Mouse (Mus musculus) frontal cortex, postnatal 10 days (tissue): ENCODE measurements around the gene Brwd1.
"Not testable (repeated sequence)": the region's sequence is repeated elsewhere in the genome, so short reads cannot be mapped to it uniquely, and the experiment has no call there.

Source experiments
- DNase-seq, 2 experiments: peaks; one replicate each; pipeline ENCODE4 v3.0.0; 2022; ENCODE audit warnings: low spot score in 2 of 2, mixed read lengths in 1 of 2

Brwd1 gene

DNA sequence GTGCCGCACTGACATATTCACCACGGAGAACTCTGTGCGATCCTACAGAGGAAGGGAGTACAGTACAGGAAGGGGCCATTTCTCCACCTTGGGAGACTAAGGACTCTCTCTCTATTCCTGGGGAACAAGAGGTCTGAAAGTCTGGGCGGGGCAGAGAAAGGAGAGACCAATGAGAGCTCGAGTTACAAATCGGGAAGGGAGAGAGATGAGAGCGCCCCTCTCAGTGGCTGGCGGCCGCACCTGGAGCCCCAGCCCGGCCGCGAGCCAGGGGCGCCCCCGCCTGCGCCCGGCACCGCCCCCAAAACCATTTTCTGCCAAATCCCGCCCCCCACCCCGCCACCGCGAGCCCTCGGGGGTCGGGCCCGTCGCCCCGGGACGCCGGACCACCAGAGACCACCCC is 995 bp downstream of the Brwd1 start:
- DNase-seq, result peak; percentile 79 to 90

DNA sequence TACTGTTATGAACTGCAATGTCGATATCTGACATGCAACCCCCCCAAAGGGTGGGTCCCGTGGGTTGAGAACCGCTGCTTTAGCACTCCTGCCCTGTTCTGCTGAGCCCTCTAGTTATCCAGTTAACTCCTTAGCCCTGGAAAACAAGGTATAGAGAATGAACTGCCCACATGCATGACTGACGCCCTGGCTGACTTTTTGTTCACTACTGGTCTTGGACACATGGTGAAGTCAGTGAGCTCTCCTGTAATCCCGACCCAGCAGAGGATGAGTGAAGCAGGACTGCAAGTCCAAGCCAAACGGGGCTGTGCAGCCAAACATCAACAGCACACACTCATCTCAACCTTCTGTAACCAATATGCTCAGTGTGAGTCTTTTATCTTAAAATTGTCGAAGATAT is 1.8 kb downstream of the Brwd1 start:
- no peak for DNase-seq

DNA sequence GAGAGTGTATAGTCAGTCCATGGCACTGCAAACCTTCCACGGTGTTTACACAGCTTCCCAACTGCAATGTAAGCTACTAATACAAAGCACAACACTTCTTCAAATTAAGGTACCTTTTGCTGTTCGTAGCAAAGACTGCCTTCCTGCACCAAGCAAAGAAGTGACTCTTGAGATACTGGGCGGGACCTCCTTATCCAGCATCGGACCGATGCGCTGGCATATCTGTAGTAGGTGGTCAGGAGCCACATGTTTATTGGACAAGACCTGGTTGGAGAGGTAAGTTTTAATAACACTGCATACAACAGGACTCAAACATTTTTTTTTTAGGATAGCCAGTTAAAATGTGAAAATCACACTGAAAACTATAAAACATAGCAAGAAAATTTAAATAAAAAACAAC is 14.0 kb downstream of the Brwd1 start:
- DNase-seq, result no peak

DNA sequence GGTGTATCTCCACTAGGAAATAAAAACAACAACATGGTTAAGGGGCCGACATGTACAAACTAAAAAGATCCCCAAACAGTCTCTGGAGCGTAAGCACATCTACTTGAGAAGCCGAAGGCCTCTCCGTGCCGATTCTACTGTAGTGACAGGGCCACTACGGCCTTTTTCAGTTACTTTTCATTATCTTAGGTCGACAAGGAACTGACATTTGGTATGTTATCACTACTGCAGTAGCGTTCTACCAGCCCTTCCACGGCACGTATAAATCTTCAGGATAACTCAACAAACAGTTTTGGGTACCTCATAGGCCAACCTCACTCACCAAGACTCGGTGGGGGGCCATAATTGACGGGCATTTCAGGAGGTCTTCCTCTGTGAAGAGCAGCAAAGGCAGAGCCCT is 16.2 kb downstream of the Brwd1 start:
- no peak for DNase-seq

DNA sequence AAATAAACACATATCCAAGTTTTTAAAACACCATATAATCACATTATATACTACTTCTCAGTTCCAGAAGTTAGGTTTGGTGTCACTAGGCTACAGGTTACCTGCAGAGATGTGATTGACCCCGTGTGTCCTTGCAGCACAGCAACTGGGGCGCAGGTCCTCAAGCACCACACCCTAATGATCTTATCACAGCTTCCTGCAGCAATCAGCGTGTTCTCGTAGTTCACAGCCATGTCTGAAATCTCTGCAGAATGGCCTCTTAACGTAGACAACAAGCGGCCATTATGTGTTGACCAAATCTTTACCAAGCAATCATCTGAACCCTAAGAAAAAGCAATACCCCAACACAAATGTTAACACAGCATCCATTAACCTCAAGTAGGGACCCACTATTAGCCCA is 17.7 kb downstream of the Brwd1 start:
- no peak for DNase-seq

DNA sequence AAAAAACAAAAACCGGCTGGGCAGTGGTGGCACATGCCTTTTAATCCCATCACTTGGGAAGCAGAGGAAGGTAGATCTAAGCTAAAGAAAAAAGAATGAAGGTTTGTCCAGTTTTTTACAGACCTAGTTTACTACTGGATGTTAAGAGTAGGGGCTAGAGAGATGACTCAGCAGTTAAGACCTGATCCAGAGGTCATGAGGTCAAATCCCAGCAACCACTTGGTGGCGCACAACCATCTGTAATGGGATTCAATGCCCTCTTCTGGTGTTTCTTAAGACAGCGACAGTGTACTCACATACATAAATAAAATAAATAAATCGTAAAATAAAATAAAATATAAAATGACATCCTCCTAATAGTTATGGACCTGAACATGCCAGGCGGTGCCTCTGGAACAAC is 38.2 kb downstream of the Brwd1 start:
- no peak for DNase-seq

DNA sequence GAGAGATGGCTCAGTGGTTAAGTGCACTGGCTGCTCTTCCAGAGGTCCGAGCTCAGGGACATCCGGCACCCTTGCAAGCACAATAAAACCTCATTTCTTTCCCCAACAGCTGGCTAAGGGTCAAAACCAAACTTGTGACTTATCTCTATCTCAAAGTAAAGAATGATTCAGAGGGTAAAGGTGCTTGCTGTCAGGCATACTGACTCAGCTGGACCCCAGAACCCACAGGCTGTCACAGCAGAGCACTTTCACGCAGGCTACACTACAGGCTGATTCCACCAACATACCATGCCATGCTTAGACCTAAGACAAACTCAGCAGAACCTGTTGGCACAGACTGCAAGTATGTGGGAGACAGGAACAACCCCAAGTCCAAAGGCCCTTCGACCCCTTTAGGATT is 41.6 kb downstream of the Brwd1 start:
- DNase-seq, result no peak

DNA sequence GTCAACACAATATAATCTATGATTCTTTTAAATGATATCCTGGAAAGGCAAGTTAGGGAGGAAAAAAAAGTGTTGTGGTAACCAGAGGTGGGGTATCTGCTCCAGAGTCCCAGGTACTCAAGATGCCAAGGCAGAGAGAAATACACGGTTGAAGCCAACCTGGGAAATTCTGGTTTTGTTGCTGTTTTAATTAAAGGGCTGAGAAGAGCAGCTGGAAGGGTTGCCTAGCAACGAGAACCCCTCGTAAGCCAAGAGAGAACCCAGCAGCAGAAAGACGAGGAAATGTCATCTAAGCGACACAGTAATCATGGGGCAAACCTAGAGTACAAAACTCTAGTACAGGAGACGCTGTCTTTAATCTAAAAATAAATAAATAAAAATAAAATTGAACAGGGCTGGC is 42.8 kb downstream of the Brwd1 start:
- peak in 1 of 2 experiments; percentile 12 for DNase-seq

DNA sequence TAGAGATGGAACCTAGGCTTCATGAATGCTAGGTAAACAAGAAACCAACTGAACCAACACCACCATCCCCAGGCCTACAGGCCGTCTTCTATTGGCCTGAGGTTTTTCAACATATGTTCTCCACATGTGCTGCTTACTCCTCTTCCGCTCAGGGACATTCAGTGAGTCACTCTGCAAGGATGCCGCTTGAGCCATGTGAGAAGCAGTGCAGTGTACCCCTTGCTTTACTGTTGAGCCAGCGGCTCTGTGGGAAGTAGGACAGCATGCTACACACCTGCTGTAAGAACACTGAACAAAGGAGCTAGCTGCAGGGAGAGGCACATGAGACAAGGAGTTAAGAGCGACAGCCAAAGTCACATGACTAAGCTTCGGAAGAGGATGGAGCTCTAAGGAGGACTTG is 47.9 kb downstream of the Brwd1 start:
- DNase-seq, result peak in 1 of 2 experiments; percentile 9

DNA sequence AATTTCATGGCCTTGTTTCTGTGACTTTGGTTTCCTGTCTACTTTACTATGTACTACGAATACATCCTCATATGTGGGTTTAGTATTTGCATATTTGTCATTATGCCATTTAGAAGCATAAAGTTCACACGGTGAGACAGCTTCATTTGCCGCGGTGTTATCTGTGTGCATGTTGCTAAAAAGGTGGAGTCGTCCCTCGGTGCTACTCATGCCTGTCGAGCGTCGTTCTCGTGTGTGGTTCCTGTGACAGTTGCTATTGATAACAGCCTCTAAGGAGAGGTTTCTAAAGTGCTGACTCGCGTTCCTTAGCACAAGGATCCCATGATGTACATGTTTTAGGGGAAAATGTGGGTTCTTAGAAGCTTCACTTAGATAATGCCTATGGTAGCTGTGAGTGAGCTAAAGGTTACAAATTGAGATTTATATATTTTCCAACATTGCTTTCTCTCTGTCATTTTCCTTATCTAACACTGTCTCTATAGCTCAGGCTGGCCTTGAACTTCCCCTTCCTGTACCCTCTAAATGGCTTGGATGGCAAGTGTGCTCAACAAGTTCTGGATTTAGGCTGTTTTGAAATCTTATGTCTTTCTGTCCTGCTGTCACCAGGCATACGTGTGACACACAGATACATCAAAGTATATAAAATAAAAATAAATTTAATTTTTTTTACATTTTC is 49.8 kb downstream of the Brwd1 start:
- DNase-seq, result no peak

DNA sequence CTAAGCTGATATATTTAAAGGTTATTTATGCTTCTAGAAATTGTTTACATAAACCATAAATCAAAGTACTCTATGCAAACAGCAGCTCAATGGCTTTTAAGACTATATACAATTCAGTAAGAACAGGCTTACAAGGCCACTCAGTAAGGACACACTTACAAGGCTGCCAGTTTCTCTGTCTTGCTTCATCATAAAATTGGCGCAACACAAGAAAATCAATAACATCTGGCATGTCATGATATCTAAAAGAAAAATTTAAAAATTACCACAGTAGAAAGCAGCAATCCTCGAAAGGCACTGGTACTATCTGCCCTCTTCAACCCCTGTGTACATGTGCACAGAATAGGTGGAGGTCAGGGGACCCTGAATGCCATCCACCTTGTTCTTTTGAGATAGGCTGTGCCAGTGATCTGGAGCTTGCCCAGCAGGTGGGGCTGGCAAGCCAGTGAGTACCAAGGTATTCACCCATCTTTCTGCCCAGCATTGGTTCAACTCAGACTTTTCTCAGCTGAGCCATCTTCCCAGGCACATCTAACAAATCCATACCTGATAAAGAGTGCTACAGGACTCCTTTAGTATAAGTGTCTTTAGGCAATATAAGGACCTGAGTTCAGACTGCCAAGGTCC is 51.7 kb downstream of the Brwd1 start:
- no peak for DNase-seq

DNA sequence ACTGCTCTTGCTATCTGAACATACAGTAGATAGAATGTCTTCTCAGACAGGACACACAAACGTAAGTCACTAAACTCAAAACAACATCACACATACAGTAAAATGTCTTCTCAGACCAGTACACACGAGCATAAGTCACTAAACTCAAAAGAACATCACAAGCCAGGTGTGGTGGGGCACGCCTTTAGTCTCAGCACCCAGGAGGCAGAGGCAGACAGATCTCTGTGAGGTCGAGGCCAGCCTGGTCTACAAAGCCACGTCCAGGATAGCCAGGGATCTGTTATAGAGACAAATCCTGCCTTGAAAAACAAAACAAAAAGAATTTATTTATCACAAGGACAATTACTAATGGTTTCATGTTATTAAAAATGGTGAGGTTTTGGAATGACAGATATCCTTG is 56.1 kb downstream of the Brwd1 start:
- DNase-seq, result no peak

DNA sequence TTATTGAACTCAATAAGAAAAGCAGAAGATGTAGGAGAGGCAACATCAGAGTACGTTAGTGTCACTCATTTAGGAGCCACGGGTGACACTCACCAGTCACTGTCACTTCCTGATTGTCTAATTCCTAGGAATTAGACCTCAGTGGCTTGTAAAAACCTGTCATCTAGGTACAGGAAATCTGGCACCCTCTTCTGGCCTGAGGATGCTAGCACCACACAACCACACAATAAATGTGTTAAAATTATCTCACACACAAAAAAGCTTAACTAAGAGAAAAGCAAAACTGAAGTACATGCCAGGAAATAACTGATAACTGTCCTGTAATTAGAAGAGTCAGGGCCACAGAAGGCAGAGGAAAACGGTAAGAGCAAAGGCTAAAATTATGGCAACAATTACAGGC is 57.1 kb downstream of the Brwd1 start:
- no peak for DNase-seq

DNA sequence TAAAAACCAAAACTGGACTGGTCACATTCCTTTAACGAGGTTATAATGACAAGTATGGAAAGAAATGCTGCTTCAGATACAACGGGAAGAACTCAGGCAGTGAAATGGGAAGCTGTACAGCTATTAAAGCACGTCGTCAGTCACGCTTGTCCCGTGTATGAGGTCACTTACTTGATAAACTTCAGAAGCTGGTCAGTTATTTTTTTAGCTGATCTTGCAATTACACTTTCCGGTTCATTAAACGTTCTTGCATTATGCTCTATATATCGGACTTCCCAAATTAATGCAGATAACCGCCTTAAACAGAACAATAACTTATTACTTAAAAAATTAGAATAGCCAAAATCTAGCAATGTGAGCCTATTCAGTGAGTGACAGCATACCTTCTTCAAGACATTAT is 61.3 kb downstream of the Brwd1 start:
- no peak for DNase-seq

DNA sequence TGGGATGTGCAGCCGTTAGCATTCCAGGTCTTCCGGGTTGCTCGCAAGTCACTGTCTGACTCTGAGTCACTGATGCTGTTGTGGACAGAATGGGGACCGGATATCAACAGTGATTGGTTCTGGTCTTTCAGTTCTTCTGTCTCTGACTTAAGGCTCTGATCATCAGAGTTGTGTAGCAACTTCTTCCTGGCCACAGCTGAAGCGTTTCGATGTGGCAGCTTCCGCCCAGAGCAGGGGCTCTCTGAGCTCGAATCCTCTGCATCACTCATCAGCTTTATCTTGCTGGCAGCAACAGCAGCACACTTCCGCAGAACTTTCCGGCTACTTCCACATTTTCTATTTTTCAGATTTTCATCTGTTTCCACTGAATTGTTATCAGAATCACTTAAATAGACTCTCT is 73.2 kb downstream of the Brwd1 start:
- not testable (repeated sequence) for DNase-seq

DNA sequence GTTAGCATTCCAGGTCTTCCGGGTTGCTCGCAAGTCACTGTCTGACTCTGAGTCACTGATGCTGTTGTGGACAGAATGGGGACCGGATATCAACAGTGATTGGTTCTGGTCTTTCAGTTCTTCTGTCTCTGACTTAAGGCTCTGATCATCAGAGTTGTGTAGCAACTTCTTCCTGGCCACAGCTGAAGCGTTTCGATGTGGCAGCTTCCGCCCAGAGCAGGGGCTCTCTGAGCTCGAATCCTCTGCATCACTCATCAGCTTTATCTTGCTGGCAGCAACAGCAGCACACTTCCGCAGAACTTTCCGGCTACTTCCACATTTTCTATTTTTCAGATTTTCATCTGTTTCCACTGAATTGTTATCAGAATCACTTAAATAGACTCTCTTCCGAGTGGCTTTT is 78.0 kb downstream of the Brwd1 start:
- DNase-seq, result not testable (repeated sequence)

DNA sequence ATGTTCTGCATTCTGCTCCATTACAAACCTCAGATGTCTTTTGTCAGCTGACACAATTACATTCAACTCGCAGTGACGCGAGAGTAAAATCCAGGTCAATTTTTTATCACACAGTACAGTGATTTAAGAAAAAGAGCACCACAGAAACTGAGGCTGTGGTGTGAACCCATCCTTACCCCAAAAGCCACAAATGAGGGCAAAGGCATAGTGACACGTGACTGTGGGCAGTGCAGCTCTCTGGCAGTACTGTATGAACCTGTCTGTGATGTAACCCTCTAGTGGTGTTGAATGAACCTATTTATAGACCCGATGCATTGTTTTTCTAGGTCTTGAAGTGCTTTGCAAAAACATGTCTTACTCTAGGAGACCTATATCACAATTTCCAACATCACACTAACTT is 83.0 kb downstream of the Brwd1 start:
- no peak for DNase-seq

DNA sequence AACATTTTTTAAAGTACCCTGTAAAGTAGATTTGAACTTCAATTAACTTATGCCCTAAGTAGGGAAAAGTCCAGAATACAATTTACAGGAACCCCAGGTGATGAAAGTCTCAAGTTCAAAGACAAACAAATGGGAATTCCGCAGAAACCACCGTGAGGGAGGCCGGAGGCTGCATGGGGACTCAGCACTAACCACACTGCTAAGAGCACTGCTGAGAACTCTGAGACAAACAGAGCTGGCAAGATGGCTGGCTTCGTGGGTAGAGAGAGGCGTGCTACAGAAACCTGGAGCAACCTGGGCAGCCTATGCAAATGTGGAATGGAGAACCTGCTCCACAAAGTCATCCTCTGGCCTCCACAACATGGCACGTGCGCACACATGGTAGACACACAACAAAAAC is 86.2 kb downstream of the Brwd1 start:
- DNase-seq, result no peak

DNA sequence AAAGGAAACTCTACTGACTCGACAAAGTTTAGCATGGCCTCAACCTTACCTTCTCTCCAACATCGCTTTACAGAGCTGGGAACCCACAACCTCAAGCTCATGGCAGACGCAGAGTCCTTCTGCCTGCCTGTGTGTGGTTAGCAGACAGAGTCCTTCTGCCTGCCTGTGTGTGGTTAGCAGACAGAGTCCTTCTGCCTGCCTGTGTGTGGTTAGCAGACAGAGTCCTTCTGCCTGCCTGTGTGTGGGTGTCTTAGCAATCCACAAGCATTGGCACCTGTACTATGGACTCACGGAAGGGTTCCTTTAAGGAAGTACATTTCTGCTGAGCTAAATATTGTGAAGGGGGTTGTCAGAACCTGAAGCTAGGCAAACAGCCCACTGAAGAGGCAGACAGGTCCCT is 87.8 kb downstream of the Brwd1 start:
- not testable (repeated sequence) for DNase-seq

DNA sequence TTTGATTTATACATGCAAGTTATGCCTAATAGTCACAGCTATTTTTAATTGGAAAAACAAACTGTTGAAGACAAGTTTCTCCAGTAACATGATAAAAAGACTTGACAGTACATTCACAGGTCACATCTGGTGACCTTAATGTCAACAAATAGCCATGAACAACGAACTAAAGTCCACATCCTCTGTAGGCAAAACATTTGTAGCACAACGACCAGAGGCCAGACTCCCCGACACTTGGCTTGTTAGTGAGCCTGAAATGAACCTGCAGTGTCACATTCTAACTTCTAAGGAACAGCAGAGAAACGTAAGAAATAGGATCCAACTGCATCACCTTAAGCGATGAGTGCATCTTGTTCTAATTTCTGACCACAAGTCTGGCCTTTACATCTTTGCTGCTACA is 89.7 kb downstream of the Brwd1 start:
- DNase-seq, result no peak

DNA sequence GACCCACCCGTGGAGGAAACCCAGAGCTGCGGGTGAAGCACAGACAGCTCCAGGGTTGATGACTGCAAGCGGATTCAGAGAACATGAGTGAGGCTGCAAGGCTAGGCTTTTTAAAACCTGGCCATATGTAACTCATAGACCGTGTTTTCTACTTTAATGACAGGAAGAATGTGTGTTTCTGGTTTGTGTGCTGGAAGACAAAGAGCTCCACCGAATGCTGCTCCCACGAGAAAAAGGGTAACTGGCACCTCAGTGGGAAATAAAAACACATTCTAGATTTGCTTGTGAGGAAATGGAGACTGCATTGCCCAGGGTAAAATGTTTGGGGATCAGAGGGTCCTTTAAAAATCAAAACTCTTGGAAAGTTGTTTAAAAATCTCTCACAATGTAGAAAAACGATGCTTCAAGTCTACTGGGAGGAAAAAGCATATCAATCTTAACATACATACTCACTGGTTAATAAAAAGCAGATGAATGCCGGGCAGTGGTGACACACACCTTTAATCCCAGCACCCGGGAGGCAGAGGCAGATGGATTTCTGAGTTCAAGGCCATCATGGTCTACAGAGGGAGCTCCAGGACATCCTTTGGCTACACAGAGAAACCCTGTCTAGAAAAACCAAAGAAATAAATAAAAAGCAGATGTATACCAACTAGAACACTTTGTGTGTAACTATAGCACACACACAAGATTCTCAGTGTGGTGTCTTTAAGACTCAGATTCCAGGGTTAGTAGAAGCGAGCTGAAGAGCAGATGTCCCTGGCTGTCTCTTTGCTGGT is 91.0 kb downstream of the Brwd1 start:
- no peak for DNase-seq

DNA sequence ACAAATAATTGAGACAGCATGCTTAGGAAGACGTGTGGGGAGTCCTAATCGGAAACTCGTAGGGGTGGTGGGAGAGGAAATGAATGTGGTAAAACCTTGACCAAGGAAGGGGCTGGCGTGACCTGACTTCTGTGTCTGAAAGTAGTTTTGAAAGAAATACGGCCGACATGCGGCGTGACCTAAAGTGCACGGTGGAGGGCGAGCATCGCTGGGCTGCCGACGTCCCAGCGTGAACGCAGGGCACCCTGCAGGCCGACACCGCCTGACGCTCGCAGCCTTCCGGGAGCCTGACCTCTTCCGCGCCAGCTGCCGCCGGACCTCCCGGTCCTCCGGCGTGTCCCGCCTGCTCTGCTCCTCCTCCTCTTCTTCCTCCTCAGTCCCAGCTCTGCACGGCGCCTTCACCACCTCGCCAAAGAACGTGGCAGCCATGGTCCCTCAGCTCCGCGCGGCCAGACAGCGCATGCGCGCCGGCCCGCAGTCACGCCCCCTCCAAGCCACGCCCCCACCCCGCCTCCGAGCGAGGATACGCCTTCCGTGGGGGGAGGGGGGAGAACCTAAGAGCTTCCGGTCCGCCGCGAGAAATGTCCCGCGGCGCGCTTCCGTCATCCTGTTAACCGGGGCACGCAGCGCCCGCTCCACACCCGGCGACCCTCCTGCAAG is 91.7 kb downstream of the Brwd1 start, which contains the start of gene Psmg1:
TSS of gene Psmg1 (minus strand) at position 499 of the 660 bp plus-strand sequence.
- DNase-seq, result peak; percentile 93 to 97
